Mouse (Mus musculus) hindbrain, postnatal 0 days (tissue): ENCODE measurements at regions not wholly inside any gene's neighbourhood (a gene's known extent, or its start where the extent isn't known, plus 50 kb on each side); places are given as distances from the start of the nearest gene placed in this dataset.
A peak's percentile ranks its signal among the peaks of the same experiment; 100 is the strongest.

Experiments
- ATAC-seq: fragments of 200-750 bp; cut with Nextera tagmentation; 2 replicates; pipeline ENCODE4 v1.8.0; 2017; ENCODE audit warnings: mild to moderate bottlenecking, moderate TSS enrichment, moderate library complexity
- DNase-seq: peaks from one replicate; pipeline ENCODE4 v3.0.0-alpha.2; 2015; ENCODE audit warnings: low spot score
- H3K27ac ChIP-seq: fragments of 300-500 bp; sonication (generic); 2 replicates; pipeline ENCODE4 v1.5.1; 2014; ENCODE audit warnings: mild to moderate bottlenecking
- H3K27me3 ChIP-seq: fragments of 300-500 bp; sonication (generic); 2 replicates; pipeline ENCODE4 v1.6.1; 2014; ENCODE audit warnings: low read length, mixed read lengths; ENCODE audit not compliant: insufficient read depth
- H3K36me3 ChIP-seq: fragments of 300-500 bp; sonication (generic); 2 replicates; pipeline ENCODE4 v1.6.1; 2014; ENCODE audit warnings: low read length, mixed read lengths; ENCODE audit not compliant: insufficient read depth
- H3K4me1 ChIP-seq: fragments of 300-500 bp; sonication (generic); 2 replicates; pipeline ENCODE4 v1.6.1; 2014; ENCODE audit warnings: antibody characterized with exemption, low read length, mixed read lengths; ENCODE audit not compliant: insufficient read depth
- H3K4me2 ChIP-seq: fragments of 300-500 bp; sonication (generic); 2 replicates; pipeline ENCODE4 v1.6.1; 2014; ENCODE audit warnings: low read depth, mild to moderate bottlenecking, low read length, moderate library complexity, mixed read lengths
- H3K4me3 ChIP-seq: fragments of 300-500 bp; sonication (generic); 2 replicates; pipeline ENCODE4 v1.5.1; 2014; ENCODE audit warnings: low read length
- H3K9ac ChIP-seq: fragments of 300-500 bp; sonication (generic); replicated peaks from 2 replicates; pipeline ENCODE4 v1.6.1; 2014; ENCODE audit warnings: mild to moderate bottlenecking, low read length, moderate library complexity, mixed read lengths
- H3K9me3 ChIP-seq: fragments of 300-500 bp; sonication (generic); 2 replicates; pipeline ENCODE4 v1.6.1; 2016; ENCODE audit warnings: low read length, mixed read lengths
- CTCF ChIP-seq: IDR thresholded peaks from 2 replicates; pipeline ENCODE4 v1.5.1; 2016; ENCODE audit warnings: antibody characterized with exemption, control low read depth, low read depth
- WGBS: fragments of 180-500 bp; shearing (Covaris S2); extraction: QIAGEN DNeasy Blood & Tissue Kit; methylation state at CpG from one replicate; pipeline ENCODE4 v1.1.7; 2014; 5-methylcytosine and 5-hydroxymethylcytosine counted together

- WGBS = 63% methylated on average over 5 of the region's 5 CpGs
- Histone ChIP-seq H3K9ac (no peak overlapping the region), H3K4me2 (no peak overlapping the region)
Measured at GRCm38 (mm10) chr9:33774178-33774577, 711.5 kb upstream of the Kirrel3 start.

DNA sequence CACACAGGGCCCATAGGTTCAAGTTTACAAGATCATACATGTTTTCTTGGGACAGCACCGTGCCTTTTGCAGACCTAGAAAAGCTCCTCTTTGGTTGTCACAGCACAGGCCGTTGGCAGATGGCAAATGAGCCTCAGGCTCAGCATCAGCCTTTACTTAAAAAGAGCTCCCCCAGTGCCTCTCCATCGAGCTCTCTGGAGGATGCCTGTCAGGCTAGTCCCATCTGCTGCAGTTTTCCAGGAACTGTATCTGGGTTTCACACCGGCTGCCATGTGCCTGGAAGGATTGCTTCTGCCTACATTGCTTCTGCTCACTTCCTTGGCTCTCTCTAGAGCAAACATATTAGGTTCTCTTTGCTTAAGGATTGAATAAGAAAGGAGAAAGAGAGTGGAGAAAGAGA, 695.1 kb upstream of the Kirrel3 start:
- H3K4me3 ChIP-seq = no peak overlapping the region
- no peak overlapping the region for H3K4me2 ChIP-seq
- H3K27me3 ChIP-seq = no peaks in the 10 kb centered on the region
- no peak overlapping the region for H3K9ac ChIP-seq
- H3K4me1 ChIP-seq = no peaks in the 10 kb centered on the region
- peak; percentile 47 for DNase-seq
- 41% methylated on average over 4 of the region's 4 CpGs for WGBS
- ATAC-seq = 0 out of 2 replicates have a peak, but pooled peaks have one; percentile 32
- no peaks in the 10 kb centered on the region for H3K36me3 ChIP-seq
- no peaks in the 10 kb centered on the region for H3K9me3 ChIP-seq
- no peak overlapping the region for H3K27ac ChIP-seq
- no peak for TF ChIP-seq CTCF

More at GRCm38 (mm10) chr9:33774178-33774577, 711.5 kb upstream of the Kirrel3 start:
- H3K9me3 ChIP-seq = no peaks in the 10 kb centered on the region
- no peaks in the 10 kb centered on the region for H3K36me3 ChIP-seq
- H3K27ac ChIP-seq = no peak overlapping the region
- DNase-seq (no peak), ATAC-seq (no peak)
- no peak for TF ChIP-seq CTCF
- no peaks in the 10 kb centered on the region for H3K27me3 ChIP-seq
- H3K4me1 ChIP-seq = no peaks in the 10 kb centered on the region
- H3K4me3 ChIP-seq = no peak overlapping the region

DNA sequence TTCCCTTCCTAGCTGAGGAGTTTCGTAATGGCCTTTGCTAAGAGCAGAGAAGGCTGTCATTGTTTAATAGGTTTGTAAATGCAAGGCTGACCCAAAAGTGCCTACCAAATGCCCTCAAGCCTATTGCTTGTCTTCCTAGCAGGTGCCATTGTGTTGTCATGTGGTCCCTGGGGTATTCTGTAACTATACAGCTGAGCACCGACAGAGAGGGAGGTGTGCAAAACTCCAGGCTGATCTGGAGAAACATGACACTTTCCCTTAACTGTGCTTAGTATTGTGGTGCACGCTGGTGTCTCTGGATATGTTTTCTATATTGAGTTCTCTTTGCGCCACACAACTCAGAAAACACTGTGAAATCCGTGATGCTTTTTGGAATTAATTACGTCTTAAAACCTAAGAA, 685.4 kb upstream of the Kirrel3 start:
- Histone ChIP-seq H3K36me3 (no peaks in the 10 kb centered on the region), H3K27ac (no peak overlapping the region), H3K4me2 (no peak overlapping the region), H3K27me3 (no peaks in the 10 kb centered on the region), H3K4me3 (no peak overlapping the region), H3K4me1 (no peaks in the 10 kb centered on the region), H3K9ac (no peak overlapping the region), H3K9me3 (no peaks in the 10 kb centered on the region)
- no peak for DNase-seq
- TF ChIP-seq CTCF = no peak
- ATAC-seq = no peak
- WGBS = 70% methylated on average over 6 of the region's 6 CpGs

DNA sequence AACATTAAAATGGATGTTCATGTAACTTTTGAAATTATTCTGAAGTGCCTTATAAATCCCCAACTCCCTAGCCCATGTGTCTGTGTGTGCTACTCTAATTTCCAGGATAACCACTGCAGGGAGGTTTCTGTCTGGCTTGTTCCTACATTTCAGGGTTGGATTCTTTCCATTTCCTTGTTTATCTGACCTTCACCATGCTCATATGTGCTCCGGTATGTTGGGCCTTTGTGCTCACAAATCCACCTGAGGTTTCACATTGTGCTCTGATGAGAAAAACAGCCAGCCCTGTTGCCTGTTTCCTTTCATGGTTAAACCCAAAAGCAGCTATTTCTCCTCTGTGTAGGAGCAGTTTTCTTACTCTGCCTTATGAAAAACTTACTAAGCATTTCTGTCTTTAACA, 684.9 kb upstream of the Kirrel3 start:
- ATAC-seq (no peak), DNase-seq (no peak)
- Histone ChIP-seq H3K9ac (no peak overlapping the region), H3K27me3 (no peaks in the 10 kb centered on the region), H3K4me1 (no peaks in the 10 kb centered on the region), H3K4me3 (no peak overlapping the region), H3K36me3 (no peaks in the 10 kb centered on the region), H3K27ac (no peak overlapping the region), H3K4me2 (no peak overlapping the region), H3K9me3 (no peaks in the 10 kb centered on the region)
- 56% methylated on average over 1 of the region's 1 CpGs for WGBS
- no peak for TF ChIP-seq CTCF

DNA sequence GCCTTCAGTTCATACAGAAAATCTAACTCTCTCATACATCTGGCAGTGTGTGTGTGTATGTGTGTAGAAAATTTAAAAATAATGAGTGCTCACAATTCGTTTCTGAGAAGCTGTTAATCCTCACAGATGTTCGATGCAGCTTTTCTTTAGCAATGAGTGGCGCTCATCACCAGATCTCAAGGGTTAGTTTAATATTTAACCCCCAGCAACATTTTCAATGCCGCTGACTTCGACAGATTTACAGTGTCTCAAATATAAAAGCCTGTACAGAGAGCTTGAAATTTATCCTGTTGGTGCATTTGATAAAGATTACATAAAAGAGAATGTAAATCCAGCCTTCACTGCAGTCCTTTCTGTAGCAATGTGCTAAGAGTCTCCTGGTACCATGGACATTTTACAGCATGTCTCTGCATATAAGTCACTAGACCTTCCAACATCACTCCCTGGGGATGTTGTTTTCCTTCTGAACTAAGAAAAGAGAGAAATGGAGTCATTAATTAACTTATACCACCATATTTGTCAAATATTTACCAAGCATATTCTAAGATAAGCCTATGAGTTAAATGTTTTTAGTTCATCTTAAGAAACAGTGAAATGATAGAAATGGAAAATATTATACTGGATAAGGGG, 670.8 kb upstream of the Kirrel3 start:
- Histone ChIP-seq H3K4me3 (no peak overlapping the region), H3K9me3 (no peaks in the 10 kb centered on the region), H3K4me1 (no peaks in the 10 kb centered on the region), H3K4me2 (no peak overlapping the region), H3K27me3 (no peaks in the 10 kb centered on the region), H3K36me3 (no peaks in the 10 kb centered on the region), H3K27ac (no peak overlapping the region), H3K9ac (no peak overlapping the region)
- ATAC-seq (no peak), DNase-seq (no peak)
- WGBS = 75% methylated on average over 5 of the region's 5 CpGs
- no peak for TF ChIP-seq CTCF

- no peaks in the 10 kb centered on the region for H3K27me3 ChIP-seq
- 67% methylated on average over 9 of the region's 9 CpGs for WGBS
- H3K27ac ChIP-seq = no peak overlapping the region
- no peaks in the 10 kb centered on the region for H3K4me1 ChIP-seq
- DNase-seq = no peak
- no peak for ATAC-seq
- H3K36me3 ChIP-seq = no peaks in the 10 kb centered on the region
- no peak for TF ChIP-seq CTCF
- no peak overlapping the region for H3K4me3 ChIP-seq
- H3K9ac ChIP-seq = no peak overlapping the region
- no peak overlapping the region for H3K4me2 ChIP-seq
- H3K9me3 ChIP-seq = no peaks in the 10 kb centered on the region
Measured at GRCm38 (mm10) chr9:33822574-33823394, 662.9 kb upstream of the Kirrel3 start.

DNA sequence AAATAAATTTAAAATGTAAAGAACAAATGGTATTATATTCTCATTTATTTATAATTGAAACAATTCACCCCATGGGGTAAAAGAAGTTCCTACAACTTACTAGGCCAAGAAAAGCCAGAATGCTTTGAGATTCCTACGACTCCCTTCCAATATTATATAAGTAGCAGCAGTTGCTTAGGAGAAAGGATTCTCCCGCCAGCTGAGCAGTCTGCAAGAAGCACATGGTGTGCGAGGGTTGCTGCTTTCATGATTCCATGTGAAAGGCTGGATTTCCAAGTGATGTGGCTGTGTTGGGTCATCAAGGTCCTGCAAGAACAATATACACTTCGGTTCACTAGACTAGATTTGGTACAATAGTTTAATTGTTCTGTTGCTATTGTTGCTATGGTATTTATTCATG, 659.6 kb upstream of the Kirrel3 start:
- DNase-seq (no peak), ATAC-seq (no peak)
- H3K27me3 ChIP-seq = no peaks in the 10 kb centered on the region
- 52% methylated on average over 4 of the region's 4 CpGs for WGBS
- TF ChIP-seq CTCF = no peak
- no peaks in the 10 kb centered on the region for H3K9me3 ChIP-seq
- no peaks in the 10 kb centered on the region for H3K4me1 ChIP-seq
- H3K4me2 ChIP-seq = no peak overlapping the region
- H3K4me3 ChIP-seq = no peak overlapping the region
- H3K36me3 ChIP-seq = no peaks in the 10 kb centered on the region
- no peak overlapping the region for H3K9ac ChIP-seq
- no peak overlapping the region for H3K27ac ChIP-seq
